Mouse (Mus musculus) heart, adult 2 months (tissue): Measurements from ENCODE around the gene Jagn1. TPM values are rescaled to one million over a fixed set of nuclear protein-coding genes. Genes with fewer than 3 reads are reported as not detected.

Source experiments
- DNase-seq, 2 experiments: peaks; one replicate each; pipeline ENCODE4 v3.0.0; 2021
- H3K27ac ChIP-seq: fragments of 200-600 bp; 2 replicates; pipeline ENCODE4 v1.8.1; 2022
- H3K27me3 ChIP-seq: fragments of 200-500 bp; 2 replicates; pipeline ENCODE4 v1.6.1; 2012; ENCODE audit warnings: mild to moderate bottlenecking, low read length, inconsistent platforms, mixed read lengths; ENCODE audit not compliant: control insufficient read depth, insufficient read depth
- H3K36me3 ChIP-seq: fragments of 200-500 bp; 2 replicates; pipeline ENCODE4 v1.6.1; 2012; ENCODE audit warnings: low read length, inconsistent platforms; ENCODE audit not compliant: control insufficient read depth, insufficient read depth
- H3K4me1 ChIP-seq: fragments of 200-500 bp; 2 replicates; pipeline ENCODE4 v1.6.1; 2011; ENCODE audit warnings: low read length; ENCODE audit not compliant: control insufficient read depth, insufficient read depth
- H3K4me3 ChIP-seq: fragments of 200-600 bp; 2 replicates; pipeline ENCODE4 v1.8.1; 2022
- H3K79me2 ChIP-seq: fragments of 200-500 bp; replicated peaks from 2 replicates; pipeline ENCODE4 v1.6.1; 2012; ENCODE audit warnings: mild to moderate bottlenecking, inconsistent platforms, low read length, moderate library complexity, mixed read lengths; ENCODE audit not compliant: control insufficient read depth, insufficient read depth
- H3K9ac ChIP-seq: fragments of 200-500 bp; 2 replicates; pipeline ENCODE4 v1.6.1; 2012; ENCODE audit warnings: low read depth, mild to moderate bottlenecking, control low read depth, inconsistent platforms, low read length, mixed read lengths
- CTCF ChIP-seq: fragments of 200-600 bp; IDR thresholded peaks from 2 replicates; pipeline ENCODE4 v1.8.1; 2022; ENCODE audit warnings: antibody characterized with exemption, mild to moderate bottlenecking, moderate library complexity
- EP300 ChIP-seq: fragments of 200-500 bp; IDR thresholded peaks from 2 replicates; pipeline ENCODE4 v1.6.1; 2011; ENCODE audit warnings: low read depth, low read length, control low read depth; ENCODE audit not compliant: insufficient read depth
- POLR2A ChIP-seq: fragments of 200-500 bp; IDR thresholded peaks from 2 replicates; pipeline ENCODE4 v1.6.1; 2011; ENCODE audit warnings: mild to moderate bottlenecking, low read depth, low read length, control low read depth; ENCODE audit not compliant: insufficient read depth
- WGBS: fragments of 180-500 bp; shearing (Covaris S2); methylation state at CpG from one replicate; pipeline ENCODE4 v1.1.7; 2018; 5-methylcytosine and 5-hydroxymethylcytosine counted together
- intact Hi-C: fragments of 180-260 bp; cut with DNase I; formaldehyde crosslinking; loops from one replicate; pipeline ENCODE4 v1.15.1; 2025
- polyA plus RNA-seq: library from polyadenylated mRNA; depleted of rRNA; stranded (reverse); fragments of >200 nt; gene quantifications from 2 replicates; pipeline ENCODE4 v1.2.3, GENCODE M21; 2012
- total RNA-seq, 2 experiments: library from RNA; stranded (reverse); gene quantifications; 2 replicates each; pipeline ENCODE4 v1.2.3; 2021

The Jagn1 gene
- total and polyA plus RNA-seq, 3 experiments = 21.1 to 43.3 (median 22.5) TPM

- Histone ChIP-seq H3K27ac (no peak overlapping the region), H3K4me3 (no peak overlapping the region), H3K4me1 (no peaks in the 10 kb centered on the region), H3K9ac (no peak overlapping the region), H3K79me2 (no peaks in the 10 kb centered on the region), H3K36me3 (no peaks in the 10 kb centered on the region), H3K27me3 (no peaks in the 10 kb centered on the region)
- WGBS = 69% methylated on average over 10 of the region's 10 CpGs
- intact Hi-C loops = no loop called here
- no peak for DNase-seq
- TF ChIP-seq CTCF (no peak), EP300 (no peak), POLR2A (no peak)
Observed at GRCm38 (mm10) chr6:113458635-113459034, 16.3 kb downstream of the Jagn1 start.

- intact Hi-C loops = no loop called here
- DNase-seq = no peak
- 49% methylated on average over 7 of the region's 7 CpGs for WGBS
- no peaks in the 10 kb centered on the region for H3K4me1 ChIP-seq
- TF ChIP-seq EP300 (no peak), CTCF (no peak), POLR2A (no peak)
- H3K27ac ChIP-seq = no peak overlapping the region
- no peak overlapping the region for H3K4me3 ChIP-seq
- H3K79me2 ChIP-seq = no peaks in the 10 kb centered on the region
- no peaks in the 10 kb centered on the region for H3K27me3 ChIP-seq
- no peak overlapping the region for H3K9ac ChIP-seq
- H3K36me3 ChIP-seq = no peaks in the 10 kb centered on the region
Observed at GRCm38 (mm10) chr6:113464040-113464439, 21.7 kb downstream of the Jagn1 start.

GRCm38 (mm10) chr6:113465602-113466001 lies 23.2 kb downstream of the Jagn1 start:
- H3K4me3 ChIP-seq = no peak overlapping the region
- TF ChIP-seq EP300 = no peak
- no peak for TF ChIP-seq POLR2A
- peak; percentile 7; the same call in 1 of the 2 replicates for TF ChIP-seq CTCF
- H3K79me2 ChIP-seq = no peaks in the 10 kb centered on the region
- no peaks in the 10 kb centered on the region for H3K36me3 ChIP-seq
- 43% methylated on average over 5 of the region's 5 CpGs for WGBS
- intact Hi-C loops = loop anchor here (5.0 kb wide), 1 partner anchor 133 kb away; no protein-coding TSS in a partner anchor
- H3K9ac ChIP-seq = no peak overlapping the region
- no peak for DNase-seq
- no peak overlapping the region for H3K27ac ChIP-seq
- H3K27me3 ChIP-seq = no peaks in the 10 kb centered on the region
- peaks cover 3% of the 10 kb centered on the region; the same call in 1 of the 2 replicates for H3K4me1 ChIP-seq

DNA sequence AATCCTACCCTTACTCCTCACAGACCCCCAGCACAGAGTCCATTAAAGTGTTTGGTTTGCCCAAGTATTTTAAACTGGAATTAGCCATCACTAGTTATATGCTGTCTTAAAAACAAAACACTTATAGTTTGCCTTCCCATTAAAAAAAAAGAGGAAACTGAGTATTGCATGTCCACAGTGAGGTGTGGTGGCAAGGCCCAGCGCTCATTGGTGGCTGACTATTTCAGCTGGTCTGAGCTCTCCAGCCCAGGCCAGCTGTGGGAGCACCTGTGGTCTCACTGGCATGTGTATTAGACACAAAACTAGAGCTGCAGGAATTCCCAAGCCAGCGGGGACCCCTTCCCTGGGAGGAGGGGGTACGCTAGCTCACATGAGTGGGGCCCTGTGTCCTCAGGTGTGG lies 26.1 kb downstream of the Jagn1 start:
- H3K4me1 ChIP-seq = peaks cover 9% of the 10 kb centered on the region
- no peak overlapping the region for H3K4me3 ChIP-seq
- H3K36me3 ChIP-seq = no peaks in the 10 kb centered on the region
- no peaks in the 10 kb centered on the region for H3K79me2 ChIP-seq
- no peaks in the 10 kb centered on the region for H3K27me3 ChIP-seq
- TF ChIP-seq POLR2A (no peak), EP300 (no peak), CTCF (no peak)
- DNase-seq = no peak
- WGBS = 82% methylated on average over 3 of the region's 3 CpGs
- intact Hi-C loops = loop anchor here (2.0 to 5.0 kb wide), 3 partner anchors 136 to 430 kb away; no protein-coding TSS in a partner anchor
- H3K9ac ChIP-seq = no peak overlapping the region
- H3K27ac ChIP-seq = no peak overlapping the region

GRCm38 (mm10) chr6:113469021-113469420 lies 26.7 kb downstream of the Jagn1 start:
- H3K27ac ChIP-seq = no peak overlapping the region
- intact Hi-C loops = loop anchor here (2.0 to 5.0 kb wide), 3 partner anchors 137 to 430 kb away; no protein-coding TSS in a partner anchor
- H3K36me3 ChIP-seq = no peaks in the 10 kb centered on the region
- TF ChIP-seq EP300 (peak; percentile 38; the same call in 1 of the 2 replicates), CTCF (peak; percentile 70), POLR2A (no peak)
- H3K79me2 ChIP-seq = no peaks in the 10 kb centered on the region
- H3K4me3 ChIP-seq = peak overlapping the region; percentile 53
- H3K4me1 ChIP-seq = peaks cover 9% of the 10 kb centered on the region
- peak; percentile 70 to 73 for DNase-seq
- WGBS = 12% methylated on average over 9 of the region's 9 CpGs
- H3K9ac ChIP-seq = peak overlapping the region; percentile 42
- H3K27me3 ChIP-seq = no peaks in the 10 kb centered on the region

GRCm38 (mm10) chr6:113469432-113469831 lies 27.1 kb downstream of the Jagn1 start:
- peak overlapping the region; percentile 66 for H3K9ac ChIP-seq
- 1% methylated on average over 31 of the region's 31 CpGs for WGBS
- no peak overlapping the region for H3K27ac ChIP-seq
- no peaks in the 10 kb centered on the region for H3K36me3 ChIP-seq
- TF ChIP-seq POLR2A = no peak
- peak; percentile 65 for TF ChIP-seq CTCF
- H3K4me3 ChIP-seq = peak overlapping the region; percentile 53
- H3K27me3 ChIP-seq = no peaks in the 10 kb centered on the region
- peak; percentile 79 to 86 for DNase-seq
- H3K79me2 ChIP-seq = no peaks in the 10 kb centered on the region
- H3K4me1 ChIP-seq = peaks cover 9% of the 10 kb centered on the region
- intact Hi-C loops = loop anchor here (2.0 to 5.0 kb wide), 3 partner anchors 137 to 431 kb away; no protein-coding TSS in a partner anchor
